Mouse (Mus musculus) thymus, adult 18-20 months (tissue): ENCODE results near the gene Hsh2d.

Source experiments
- DNase-seq, 2 experiments: peaks; one replicate each; pipeline ENCODE4 v3.0.0; 2022; ENCODE audit warnings: mixed read lengths in 2 of 2

Hsh2d gene

DNA sequence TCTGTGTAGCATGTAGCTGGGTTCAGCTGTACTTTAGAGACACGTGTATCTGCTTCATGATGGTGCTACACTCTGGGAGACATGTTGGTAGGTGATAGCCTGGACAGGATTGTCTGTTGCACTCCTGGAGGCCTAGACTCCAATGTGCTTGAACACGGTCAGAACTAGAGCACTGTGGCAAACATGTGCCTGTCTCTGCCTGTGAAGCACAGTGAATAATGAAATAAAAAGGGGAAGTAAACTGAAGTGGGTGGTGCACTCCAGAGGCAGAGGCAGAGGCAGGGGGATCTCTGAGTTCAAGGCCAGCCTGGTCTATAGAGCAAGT is 739 bp downstream of the Hsh2d start:
- no peak for DNase-seq

DNA sequence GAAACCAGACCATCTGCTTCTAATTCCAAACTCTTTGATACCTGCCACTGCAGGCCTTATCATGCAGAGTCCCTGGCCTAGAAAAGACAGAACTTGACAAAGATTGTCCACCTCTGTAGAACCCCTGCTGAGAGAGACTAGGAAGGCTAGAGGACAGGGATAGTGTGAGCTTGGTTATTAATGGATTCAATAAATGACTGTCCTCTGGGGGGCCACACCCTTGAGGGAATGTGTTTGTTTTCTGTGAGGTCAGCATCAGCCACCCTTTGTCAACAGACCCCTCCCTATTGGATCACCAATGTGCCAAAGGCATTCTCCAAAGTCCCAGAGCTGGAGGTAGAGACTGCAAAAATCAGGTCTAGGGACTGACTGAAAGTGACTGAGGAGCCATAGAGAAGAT is 2.6 kb downstream of the Hsh2d start:
- no peak for DNase-seq

DNA sequence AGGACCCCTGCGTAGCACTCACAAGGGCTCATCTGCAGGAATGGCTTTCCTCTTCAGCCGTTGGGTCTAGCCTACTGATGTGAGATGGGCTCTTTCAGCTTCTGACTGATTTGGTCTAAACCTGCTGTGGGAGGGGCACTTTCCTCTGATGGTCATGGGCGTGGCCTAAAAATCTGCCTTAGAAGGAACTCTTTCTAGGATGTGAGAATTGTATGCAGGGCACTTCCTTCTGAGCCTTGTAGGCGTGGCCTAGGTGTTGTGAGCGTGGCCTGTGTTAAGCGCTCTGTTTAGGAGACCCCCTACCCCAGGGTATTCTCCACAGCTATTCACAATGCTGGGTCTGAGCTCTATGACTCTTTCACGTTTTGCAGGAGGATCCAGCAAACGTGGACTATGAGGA is 8.6 kb downstream of the Hsh2d start:
- DNase-seq = no peak

DNA sequence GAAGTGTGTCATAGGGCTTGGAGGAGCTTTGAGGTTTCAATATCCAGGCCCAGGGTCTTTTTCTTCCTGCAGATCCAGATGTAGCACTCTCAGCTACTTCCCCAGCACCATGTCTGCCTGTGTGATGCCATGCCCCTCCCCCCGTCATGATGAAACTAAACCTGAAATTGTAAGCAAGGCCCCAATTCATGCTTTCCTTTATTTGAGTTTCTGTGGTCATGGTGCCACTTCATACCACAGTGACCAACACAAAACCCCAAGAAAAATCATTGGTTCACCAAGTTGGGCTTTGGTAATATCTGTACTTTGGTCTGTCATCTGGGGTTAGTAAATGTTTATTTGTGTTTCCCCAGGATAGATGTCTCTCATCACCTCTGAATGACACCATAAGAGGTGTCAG is 19.1 kb downstream of the Hsh2d start:
- no peak for DNase-seq

DNA sequence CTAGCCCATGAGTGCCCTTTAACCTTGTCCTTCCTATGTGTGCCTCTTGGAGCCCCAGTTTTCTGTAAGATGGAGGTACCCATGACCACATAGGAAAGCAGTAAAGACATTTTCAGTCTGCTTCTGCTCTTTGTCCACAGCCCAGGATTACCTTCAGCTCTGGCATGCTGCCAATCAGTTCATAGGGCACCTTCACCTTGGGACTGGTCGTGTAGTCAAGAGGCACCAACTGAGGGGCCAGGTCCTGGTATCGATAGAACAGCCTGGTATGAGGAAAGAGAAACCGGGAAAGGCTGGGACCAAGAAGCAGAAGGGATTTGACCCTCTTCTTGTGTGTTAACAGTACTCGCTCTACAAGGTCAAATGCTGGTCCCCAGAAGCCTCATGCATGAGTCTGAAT is 20.8 kb downstream of the Hsh2d start:
- no peak for DNase-seq

DNA sequence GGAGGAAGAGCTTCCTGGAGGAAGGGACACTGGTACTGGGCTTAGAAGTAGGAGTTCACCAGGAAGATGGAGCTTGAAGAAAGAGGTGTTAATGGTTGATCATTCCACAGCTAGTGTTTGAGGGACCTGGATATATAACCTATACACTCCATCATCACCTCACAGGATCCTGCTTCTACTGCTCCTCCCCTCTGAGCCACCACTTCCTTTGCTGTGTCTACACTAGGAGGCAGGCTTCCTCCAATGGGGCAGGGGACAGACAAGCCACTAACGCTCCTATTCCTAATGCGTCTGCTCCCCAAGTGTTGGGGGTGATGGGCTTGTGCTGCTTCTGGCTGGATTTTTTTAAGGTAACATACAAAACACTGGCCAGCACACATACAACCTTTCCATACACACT is 21.3 kb downstream of the Hsh2d start:
- no peak for DNase-seq

DNA sequence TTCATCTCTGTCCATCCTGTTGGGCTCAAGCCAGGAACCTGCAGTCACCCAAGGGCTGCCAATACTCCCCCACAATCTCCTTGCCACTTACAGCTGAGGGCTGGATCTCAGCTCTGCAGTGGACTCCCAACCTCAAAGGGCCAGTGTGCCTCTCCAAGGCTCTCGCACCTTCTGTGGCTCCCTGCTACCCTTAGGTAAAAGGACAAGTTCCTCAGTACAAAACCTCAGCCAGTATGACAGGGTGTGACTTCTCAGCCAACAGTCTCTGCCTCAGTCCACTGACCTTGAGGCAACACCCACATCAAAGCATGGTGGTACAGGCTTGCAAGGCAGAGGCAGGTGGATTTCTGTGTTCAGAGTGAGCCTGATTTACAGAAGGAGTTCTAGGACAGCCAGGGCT is 22.4 kb downstream of the Hsh2d start:
- no peak for DNase-seq

DNA sequence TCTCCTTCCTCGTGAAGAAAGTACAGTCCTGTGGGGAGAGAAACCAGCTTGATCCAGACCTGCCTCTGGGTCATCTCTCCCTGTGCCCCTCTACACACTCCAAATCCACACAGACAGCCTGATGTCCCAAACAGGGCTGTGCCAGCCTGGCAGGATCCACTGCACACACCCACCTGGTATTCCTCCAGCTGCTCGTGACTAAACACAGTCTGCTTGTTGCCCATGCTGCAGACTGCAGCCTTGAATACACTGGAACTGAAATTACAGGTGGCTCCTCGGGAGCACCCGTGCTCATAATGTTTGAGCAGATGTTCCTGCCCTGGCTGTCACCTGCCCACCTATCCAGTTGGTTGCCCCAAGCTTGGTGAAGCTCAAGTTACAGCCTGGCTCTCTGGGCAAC is 23.3 kb downstream of the Hsh2d start, which contains the start of gene Cib3:
Cib3 (minus strand) TSS at position 87 of the 400 bp plus-strand sequence.
- no peak for DNase-seq

DNA sequence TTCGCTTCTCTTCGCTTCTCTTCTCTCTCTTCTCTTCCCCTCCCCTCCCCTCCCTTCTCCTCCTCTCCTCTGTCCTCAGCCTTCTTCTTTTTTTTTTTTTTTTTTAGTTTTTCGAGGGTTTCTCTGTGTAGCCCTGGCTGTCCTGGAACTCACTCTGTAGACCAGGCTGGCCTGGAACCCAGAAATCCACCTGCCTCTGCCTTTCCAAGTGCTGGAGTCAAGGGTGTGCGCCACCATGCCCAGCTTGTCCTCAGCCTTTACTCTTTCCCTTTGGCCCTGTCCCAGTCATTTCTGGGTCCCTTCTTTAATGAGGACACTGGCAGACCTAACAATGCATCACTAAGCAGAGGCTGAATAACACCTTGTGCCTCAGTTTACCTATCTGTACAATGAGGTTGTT is 24.1 kb downstream of the Hsh2d start, which contains the start of gene Gm11034:
Gm11034 (minus strand) TSS at position 101 of the 400 bp plus-strand sequence.
- no peak for DNase-seq

DNA sequence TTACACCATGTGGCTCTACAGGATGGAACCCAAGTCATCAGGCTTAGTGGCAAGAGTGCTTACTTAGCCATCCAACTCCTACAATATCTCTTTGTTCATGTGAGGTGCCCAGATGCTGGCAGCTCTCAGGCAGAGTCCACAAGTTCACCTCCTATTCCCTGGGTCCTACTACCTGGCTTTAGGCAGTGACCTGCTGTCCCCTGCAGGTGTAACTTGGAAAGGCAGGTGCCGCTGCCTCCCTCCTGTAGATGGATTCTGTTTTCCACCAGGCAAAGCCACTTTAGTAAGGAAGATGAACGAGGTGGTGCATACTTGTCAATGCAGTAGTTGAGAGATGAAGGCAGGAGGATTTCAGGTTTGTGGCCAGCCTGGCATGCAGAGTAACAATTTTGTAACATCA is 25.6 kb downstream of the Hsh2d start:
- no peak for DNase-seq

DNA sequence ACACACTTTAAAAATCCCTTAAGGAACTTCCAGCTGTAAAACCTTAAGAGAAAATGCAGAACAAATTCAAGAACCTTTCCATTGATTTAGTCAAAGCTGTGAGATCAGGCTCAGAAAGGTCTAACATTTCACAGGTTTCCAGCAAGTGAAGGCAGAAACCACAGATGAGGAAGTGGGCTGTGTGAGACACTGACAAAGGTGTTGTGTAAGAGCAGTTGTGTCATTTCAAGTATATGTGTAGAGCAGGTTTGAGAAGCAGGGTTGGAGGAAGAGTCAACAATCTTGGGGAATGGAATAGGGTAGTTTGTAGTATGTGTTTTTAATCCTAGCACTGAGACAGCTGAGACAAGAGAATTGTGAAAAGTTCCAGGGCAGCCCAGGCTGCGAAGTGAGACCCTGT is 26.4 kb downstream of the Hsh2d start:
- peak in 1 of 2 experiments; percentile 21 for DNase-seq

DNA sequence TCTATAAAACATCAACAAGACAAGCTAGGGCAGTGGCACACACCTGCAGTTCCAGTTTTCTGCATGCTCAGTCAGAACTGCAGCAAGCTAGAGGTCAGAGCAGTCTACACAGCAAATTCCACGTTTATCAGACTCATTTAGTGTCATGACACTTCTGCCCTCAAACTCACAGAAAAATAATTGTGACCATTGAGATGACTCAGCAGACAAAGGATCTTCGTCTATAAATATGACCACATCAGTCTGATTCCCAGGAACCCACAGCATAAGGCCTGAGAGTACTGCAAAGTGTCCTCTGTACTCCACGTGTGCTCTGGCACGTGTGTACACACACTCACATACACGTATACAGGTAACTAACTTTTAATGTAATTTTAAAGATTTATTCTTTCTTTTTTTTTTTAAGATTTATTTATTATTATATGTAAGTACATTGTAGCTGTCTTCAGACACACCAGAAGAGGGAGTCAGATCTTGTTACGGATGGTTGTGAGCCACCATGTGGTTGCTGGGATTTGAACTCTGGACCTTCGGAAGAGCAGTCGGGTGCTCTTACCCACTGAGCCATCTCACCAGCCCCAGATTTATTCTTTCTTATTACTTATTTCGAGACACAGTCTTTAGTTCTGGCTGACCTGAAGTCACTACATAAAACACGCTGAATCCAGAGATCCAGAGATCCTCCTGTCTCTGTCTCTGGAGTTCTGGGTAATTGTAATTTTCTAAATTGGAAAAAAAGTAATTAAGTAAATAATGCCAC is 29.5 kb downstream of the Hsh2d start:
- no peak for DNase-seq

DNA sequence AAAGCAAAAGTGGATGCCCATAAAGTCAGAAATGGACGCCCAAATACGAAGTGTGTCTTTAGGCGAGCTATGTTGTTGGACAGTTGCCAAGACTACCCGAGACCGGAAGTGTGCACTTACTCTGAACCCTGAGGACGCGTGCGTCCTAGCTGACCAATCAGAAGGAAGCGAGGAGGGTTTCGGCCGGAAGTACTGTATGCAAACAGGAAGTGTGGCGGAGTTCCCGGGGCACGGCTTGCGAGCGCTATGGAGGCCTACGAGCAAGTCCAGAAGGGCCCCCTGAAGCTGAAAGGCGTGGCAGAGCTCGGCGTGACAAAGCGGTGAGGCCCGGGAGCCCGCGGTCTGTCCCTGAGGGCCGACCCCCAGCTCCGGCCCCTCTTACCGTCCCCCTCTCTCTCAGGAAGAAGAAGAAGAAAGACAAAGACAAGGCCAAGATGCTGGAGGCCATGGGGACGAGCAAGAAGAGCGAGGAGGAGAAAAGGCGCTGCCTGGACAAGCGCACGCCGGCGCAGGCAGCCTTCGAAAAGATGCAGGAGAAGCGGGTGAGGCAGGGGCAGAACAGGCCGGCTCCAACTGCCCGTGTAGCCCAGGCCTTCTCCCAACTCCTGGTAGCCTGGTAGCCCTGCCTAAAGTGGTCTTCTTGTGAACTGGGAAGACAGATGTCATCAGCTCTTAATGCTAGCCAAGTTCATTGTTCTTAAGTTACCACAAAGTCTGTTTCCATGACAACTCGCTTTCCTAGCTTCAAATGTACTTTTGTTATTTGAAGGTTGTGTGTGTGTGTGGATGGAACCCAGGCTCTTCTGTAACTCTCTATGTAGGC is 30.3 kb downstream of the Hsh2d start, which contains the start of gene Fam32a:
Fam32a (plus strand) TSS at position 190 of the 823 bp plus-strand sequence.
- peak; percentile 75 to 87 for DNase-seq

DNA sequence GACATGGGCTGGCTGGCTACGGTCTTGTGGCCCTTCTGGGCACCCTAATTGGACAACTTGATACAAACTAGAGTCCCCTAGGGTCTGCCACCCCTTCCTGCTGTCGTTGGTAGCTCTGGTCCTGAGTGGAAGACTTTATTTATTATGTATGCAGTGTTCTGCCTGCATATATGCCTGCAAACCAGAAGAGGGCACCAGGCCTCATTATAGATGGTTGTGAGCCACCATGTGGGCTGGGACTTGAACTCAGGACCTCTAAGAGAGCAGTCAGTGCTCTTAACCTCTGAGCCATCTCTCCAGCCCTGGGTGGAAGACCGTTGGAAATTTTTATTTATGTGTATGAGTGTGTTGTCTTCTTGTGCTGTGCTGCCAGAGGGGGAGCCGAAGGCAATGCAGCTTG is 31.3 kb downstream of the Hsh2d start:
- DNase-seq = no peak

DNA sequence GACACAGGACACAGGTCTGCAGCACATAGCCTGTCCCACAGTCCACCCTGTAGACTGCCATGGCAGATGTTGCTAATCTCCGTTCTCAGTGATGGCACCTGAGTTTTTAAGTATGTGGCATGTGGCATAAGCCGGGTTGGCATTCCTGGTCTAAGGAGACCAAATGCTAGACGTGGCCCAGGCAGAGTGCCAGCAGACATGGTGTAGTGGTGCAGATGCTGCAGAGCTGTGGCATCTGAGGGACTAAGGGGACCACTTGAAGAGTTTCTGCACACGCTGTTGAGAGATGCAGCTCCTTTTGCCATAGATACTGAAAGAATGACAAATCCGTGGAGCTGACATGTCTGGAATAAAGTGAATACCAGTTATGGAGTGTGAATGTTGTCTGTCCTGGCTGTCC is 33.2 kb downstream of the Hsh2d start:
- no peak for DNase-seq

DNA sequence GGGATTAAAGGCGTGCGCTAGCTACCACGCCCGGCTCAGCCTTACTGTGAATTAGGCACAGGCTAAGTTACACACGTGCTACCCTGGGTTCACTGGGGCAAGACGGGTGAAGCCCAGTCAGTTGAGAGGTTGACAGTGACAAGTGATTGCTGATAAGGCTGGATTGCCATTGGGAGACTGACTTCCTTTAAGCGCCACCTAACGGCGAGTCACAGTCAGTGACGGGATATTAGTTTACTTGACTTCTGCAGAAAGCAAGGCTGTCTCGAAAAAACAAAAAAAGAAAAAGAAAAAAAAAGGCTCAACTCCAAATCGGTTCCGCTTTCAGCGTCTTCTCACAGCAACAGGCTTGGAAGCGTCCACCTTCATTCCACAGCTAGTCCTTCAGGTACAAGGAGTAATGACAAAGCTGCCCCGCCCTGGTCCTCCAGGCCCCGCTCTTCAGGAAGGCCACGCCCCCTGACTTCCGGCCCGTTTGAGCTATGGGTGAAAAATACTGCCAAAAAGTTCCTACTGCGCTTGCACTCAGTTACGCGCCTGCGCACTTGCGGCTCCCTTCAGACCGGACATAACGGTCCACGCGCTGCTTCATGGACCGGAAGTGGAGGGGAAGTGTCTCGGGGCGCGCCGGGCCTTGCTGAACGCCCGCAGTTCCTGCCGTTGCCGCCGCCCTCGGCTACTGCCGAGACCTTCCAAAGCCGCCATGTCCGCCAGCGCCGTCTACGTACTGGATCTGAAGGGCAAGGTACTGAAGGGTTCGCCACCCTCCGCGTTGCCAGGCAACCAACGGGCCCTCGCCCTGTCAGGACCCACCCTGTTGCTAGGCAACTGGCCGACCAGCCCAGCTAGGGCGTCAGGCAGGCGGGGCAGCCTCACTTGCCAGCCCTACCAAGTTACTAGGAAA is 50.3 kb downstream of the Hsh2d start, which contains the start of gene Ap1m1:
Ap1m1 (plus strand) TSS at position 520 of the 904 bp plus-strand sequence.
- peak; percentile 96 to 98 for DNase-seq

DNA sequence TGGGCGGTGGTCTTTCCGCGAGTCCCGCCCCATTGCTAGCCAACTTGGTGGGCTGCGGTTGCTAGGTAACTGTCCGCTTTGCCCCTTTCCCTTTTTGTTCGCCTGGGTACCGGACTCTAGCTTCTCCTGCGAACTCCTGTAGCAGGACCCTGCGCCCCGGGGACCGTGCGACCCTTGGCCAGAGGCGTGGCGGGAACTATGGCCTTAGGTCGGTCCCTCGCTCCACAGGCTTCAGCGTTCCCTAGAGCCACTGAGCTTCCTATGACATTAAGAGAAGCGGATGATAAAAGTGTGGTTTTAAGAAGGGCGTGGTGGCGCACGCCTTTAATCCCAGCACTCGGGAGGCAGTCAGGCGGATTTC is 50.9 kb downstream of the Hsh2d start:
- no peak for DNase-seq

DNA sequence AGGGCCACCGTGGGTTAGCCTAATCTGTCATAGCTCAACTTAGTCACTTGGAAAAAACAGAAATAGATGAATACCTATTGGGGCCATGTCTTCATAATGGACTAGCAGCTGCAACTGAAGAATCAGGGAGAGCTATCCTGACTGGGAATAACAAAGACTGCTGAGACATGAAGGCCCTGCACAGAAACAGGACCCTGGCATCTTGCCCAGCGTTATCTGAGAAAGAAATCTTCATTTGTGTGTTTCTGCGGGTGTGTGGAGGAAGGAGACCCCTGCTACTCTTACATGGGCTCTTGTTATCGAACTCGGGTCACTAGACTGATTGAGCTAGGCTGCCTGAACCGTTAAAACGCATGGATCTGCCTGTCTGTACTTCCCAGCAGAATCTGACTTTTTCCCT is 51.5 kb downstream of the Hsh2d start:
- no peak for DNase-seq

DNA sequence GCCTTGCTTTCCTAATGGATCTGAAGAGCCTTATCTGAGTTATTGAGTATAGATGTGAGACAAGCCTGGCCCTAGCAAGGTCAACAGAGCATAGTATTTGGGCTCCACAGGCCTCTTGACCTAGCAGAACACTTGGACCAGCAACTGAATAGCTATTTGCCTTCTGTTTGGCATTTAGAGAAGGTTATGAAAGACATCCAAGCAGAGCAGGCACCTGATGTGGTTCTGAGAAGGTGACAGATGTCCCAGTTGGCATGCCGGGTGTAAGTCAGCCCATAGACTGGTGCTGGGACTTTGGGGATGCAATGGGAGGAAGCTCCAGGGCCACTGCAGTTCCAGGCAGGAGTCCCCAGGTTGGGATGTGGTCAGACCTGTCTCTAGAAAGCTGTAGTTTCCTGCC is 52.8 kb downstream of the Hsh2d start:
- DNase-seq = no peak

DNA sequence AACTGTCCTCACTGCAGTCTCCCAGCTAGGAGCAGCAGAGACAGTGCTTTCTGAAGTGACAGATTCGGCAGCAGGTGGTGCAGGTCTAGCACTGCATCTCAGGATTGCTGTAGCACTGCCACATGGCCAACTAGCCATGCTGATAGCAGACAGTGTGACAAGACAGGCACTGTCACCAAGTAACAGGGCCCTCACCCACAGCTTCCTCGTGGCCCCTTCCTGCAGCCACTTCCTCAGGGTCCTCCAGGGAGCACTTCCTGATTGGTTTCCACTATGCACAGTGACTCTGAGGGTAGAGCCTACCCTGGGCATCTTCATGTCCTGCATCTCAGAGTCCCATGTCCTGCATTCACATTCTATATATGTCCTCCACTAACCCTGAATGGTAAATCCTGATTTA is 55.2 kb downstream of the Hsh2d start:
- no peak for DNase-seq
